Mouse (Mus musculus) ES-E14 (cell line): ENCODE data around the gene Acss2.

Experiments used
- CHD2 ChIP-seq: IDR thresholded peaks from 2 replicates; pipeline ENCODE4 v1.6.1; 2014; ENCODE audit warnings: mild to moderate bottlenecking, low read depth, low read length, inconsistent platforms
- HCFC1 ChIP-seq: IDR thresholded peaks from 2 replicates; pipeline ENCODE4 v1.6.1; 2012; ENCODE audit warnings: low read length, inconsistent platforms, borderline replicate concordance; ENCODE audit not compliant: insufficient read depth
- MAFK ChIP-seq: IDR thresholded peaks from 2 replicates; pipeline ENCODE4 v1.6.1; 2014; ENCODE audit warnings: mild to moderate bottlenecking, low read depth, low read length, inconsistent platforms; ENCODE audit not compliant: insufficient read depth
- ZC3H11A ChIP-seq: IDR thresholded peaks from 2 replicates; pipeline ENCODE4 v1.6.1; 2012; ENCODE audit warnings: low read depth, mild to moderate bottlenecking, inconsistent platforms, low read length, borderline replicate concordance

GRCm38 (mm10) chr2:155512479-155512878, 5.3 kb upstream of the Acss2 start:
- TF ChIP-seq HCFC1: no peak
- TF ChIP-seq MAFK: no peak
- peak; percentile 66; the same call in 1 of the 2 replicates for TF ChIP-seq ZC3H11A
- TF ChIP-seq CHD2: no peak
